In genomic region chr3:88254268-88254926, GRCm38 (mm10) we compare ENCODE assay signal across 8 mouse cellular contexts. TPM values are rescaled to one million over a fixed set of nuclear protein-coding genes. Genes with fewer than 3 reads are reported as not detected.
A peak's percentile ranks its signal among the peaks of the same experiment; 100 is the strongest.
DNase-seq lines count a peak whose midpoint lies in the region; ATAC-seq and TF ChIP-seq lines count a peak whose summit lies in the region.

Gene Rhbg, minus strand, starts transcription at chr3:88254709.

- intact Hi-C loops in left cerebral cortex, adult 2 months (cut with DNase I), result loop anchor here (10.0 kb wide), 1 partner anchor 240 kb away; no protein-coding TSS in a partner anchor

- H3K36me3 ChIP-seq in kidney, embryonic 16.5 days (ENCODE audit: insufficient read depth, low read length), result no peaks in the 10 kb centered on the region
- H3K36me3 ChIP-seq in stomach, embryonic 16.5 days (ENCODE audit: control insufficient read depth, insufficient read depth, low read length), result no peaks in the 10 kb centered on the region

- H3K9ac ChIP-seq in kidney, embryonic 16.5 days (replicated peaks; ENCODE audit: low read length), result peak within 1 kb of the TSS; percentile 58
- H3K9ac ChIP-seq in stomach, embryonic 16.5 days (ENCODE audit: low read length), result peak within 1 kb of the TSS; percentile 74

- WGBS in kidney, embryonic 16.5 days, result 2% methylated on average over 34 of the region's 34 CpGs
- 1% methylated on average over 34 of the region's 34 CpGs for WGBS in stomach, embryonic 16.5 days

- no peak for TF ChIP-seq CTCF in left cerebral cortex, adult 2 months (IDR thresholded peaks at IDR 0.05)

- peak; percentile 64 for ATAC-seq in granulocyte monocyte progenitor cell, adult 5-6 weeks (replicated peaks; ENCODE audit: poor library complexity, severe bottlenecking)
- ATAC-seq in kidney, embryonic 16.5 days (ENCODE audit: low FRiP score, low TSS enrichment), result peak; percentile 58; the same call in 1 of the 2 replicates
- peak; percentile 75; the same call in 1 of the 2 replicates for ATAC-seq in stomach, embryonic 16.5 days (ENCODE audit: insufficient read depth, low FRiP score)

- H3K27ac ChIP-seq in left cerebral cortex, adult 2 months, result no peak within 1 kb of the TSS
- H3K27ac ChIP-seq in kidney, embryonic 16.5 days (ENCODE audit: low read length), result no peak within 1 kb of the TSS
- no peak within 1 kb of the TSS for H3K27ac ChIP-seq in stomach, embryonic 16.5 days (ENCODE audit: low read length)

- H3K9me3 ChIP-seq in kidney, embryonic 16.5 days (ENCODE audit: low read length), result no peaks in the 10 kb centered on the region
- H3K9me3 ChIP-seq in stomach, embryonic 16.5 days (replicated peaks; ENCODE audit: control insufficient read depth, low read length), result no peaks in the 10 kb centered on the region

- H3K4me1 ChIP-seq in kidney, embryonic 16.5 days (ENCODE audit: insufficient read depth, low read length), result peaks cover 22% of the 10 kb centered on the region
- peaks cover 14% of the 10 kb centered on the region for H3K4me1 ChIP-seq in stomach, embryonic 16.5 days (ENCODE audit: control insufficient read depth, insufficient read depth, low read length)

- peaks cover 28% of the 10 kb centered on the region for H3K27me3 ChIP-seq in kidney, embryonic 16.5 days (ENCODE audit: insufficient read depth, low read length)
- H3K27me3 ChIP-seq in stomach, embryonic 16.5 days (ENCODE audit: control insufficient read depth, insufficient read depth, low read length), result peaks cover 13% of the 10 kb centered on the region

- no peak for DNase-seq in left cerebral cortex, adult 2 months (ENCODE audit: extremely low spot score in 1 of 2, low spot score in 2 of 2)
- no peak for DNase-seq in left cerebral cortex, adult 18-20 months (ENCODE audit: low spot score in 2 of 2)
- peak; percentile 72 for DNase-seq in cerebellum, adult 18-20 months
- peak; percentile 71 for DNase-seq in lung, postnatal 14 days
- no peak for DNase-seq in layer of hippocampus, adult 9-10 months (ENCODE audit: low spot score)

- H3K4me2 ChIP-seq in kidney, embryonic 16.5 days (replicated peaks; ENCODE audit: low read depth, low read length), result peak within 1 kb of the TSS; percentile 65
- peak within 1 kb of the TSS; percentile 59 for H3K4me2 ChIP-seq in stomach, embryonic 16.5 days (ENCODE audit: low read depth, low read length)

- peak within 1 kb of the TSS; percentile 37 for H3K4me3 ChIP-seq in left cerebral cortex, adult 2 months
- peak within 1 kb of the TSS; percentile 47 for H3K4me3 ChIP-seq in kidney, embryonic 16.5 days (ENCODE audit: low read length)
- peak within 1 kb of the TSS; percentile 50 for H3K4me3 ChIP-seq in stomach, embryonic 16.5 days (replicated peaks; ENCODE audit: low read length)

RNA-seq across cellular contexts. Expression of gene Rhbg, which starts in this region (rescaled TPM):
- not detected for total RNA-seq in left cerebral cortex, adult 2 months (2021)
- total RNA-seq in left cerebral cortex, adult 18-20 months (2021), result not detected
- total RNA-seq in granulocyte monocyte progenitor cell, adult 5-6 weeks (2014; fragmentation: Nextera tagmentation), result not detected in 2 replicates
- total RNA-seq in granulocyte monocyte progenitor cell, adult 5-6 weeks (2017), result not detected in 2 replicates
- polyA plus RNA-seq in kidney, embryonic 16.5 days (2015; fragmentation: Nextera tagmentation; extraction: Ambion mirVana), result 11.5 and 13.5 TPM in 2 replicates
- 11.7 and 15.0 TPM in 2 replicates for polyA plus RNA-seq in stomach, embryonic 16.5 days (2015; fragmentation: Nextera tagmentation; extraction: Ambion mirVana)

Comparison
In these comparisons a context has a peak if more than half of its experiments do, and no peak if none do; other contexts are left out.
1. Peak in ATAC-seq in granulocyte monocyte progenitor cell, adult 5-6 weeks; RNA of the gene not detected or under 1 TPM.
2. DNase-seq: peak in cerebellum, adult 18-20 months (2 of 2) and lung, postnatal 14 days (single experiment); none in left cerebral cortex, adult 2 months (0 of 2), left cerebral cortex, adult 18-20 months (0 of 2) and layer of hippocampus, adult 9-10 months (single experiment).
3. Peak in every context shown above with its lines, with median percentiles within 50 percentile points of each other: H3K4me3 ChIP-seq and ATAC-seq.